Mouse (Mus musculus) kidney, postnatal 0 days (tissue): Measurements from ENCODE around the gene Gale. TPM values are rescaled to one million over a fixed set of nuclear protein-coding genes. Genes with fewer than 3 reads are reported as not detected.
A peak's percentile ranks its signal among the peaks of the same experiment; 100 is the strongest.
"Not testable (repeated sequence)": the region's sequence is repeated elsewhere in the genome, so short reads cannot be mapped to it uniquely, and the experiment has no call there.

Experiments
- ATAC-seq: fragments of 200-750 bp; cut with Nextera tagmentation; replicated peaks from 2 replicates; pipeline ENCODE4 v1.8.0; 2017; ENCODE audit warnings: low read depth, moderate number of reproducible peaks, moderate TSS enrichment, moderate library complexity; ENCODE audit not compliant: low FRiP score
- DNase-seq: peaks from one replicate; pipeline ENCODE4 v3.0.0-alpha.2; 2016; ENCODE audit warnings: low spot score
- H3K27ac ChIP-seq: fragments of 300-500 bp; sonication (generic); 2 replicates; pipeline ENCODE4 v1.5.1; 2014; ENCODE audit warnings: mild to moderate bottlenecking
- H3K27me3 ChIP-seq: fragments of 300-500 bp; sonication (generic); 2 replicates; pipeline ENCODE4 v1.6.1; 2014; ENCODE audit warnings: low read length, mixed read lengths; ENCODE audit not compliant: insufficient read depth
- H3K36me3 ChIP-seq: fragments of 300-500 bp; sonication (generic); 2 replicates; pipeline ENCODE4 v1.6.1; 2014; ENCODE audit warnings: low read length, mixed read lengths; ENCODE audit not compliant: insufficient read depth
- H3K4me1 ChIP-seq: fragments of 300-500 bp; sonication (generic); replicated peaks from 2 replicates; pipeline ENCODE4 v1.6.1; 2014; ENCODE audit warnings: antibody characterized with exemption, low read length, mixed read lengths; ENCODE audit not compliant: insufficient read depth
- H3K4me2 ChIP-seq: fragments of 300-500 bp; sonication (generic); 2 replicates; pipeline ENCODE4 v1.6.1; 2014; ENCODE audit warnings: mild to moderate bottlenecking, low read length, moderate library complexity, mixed read lengths
- H3K4me3 ChIP-seq: fragments of 300-500 bp; sonication (generic); replicated peaks from 2 replicates; pipeline ENCODE4 v1.5.1; 2014; ENCODE audit warnings: low read depth, low read length
- H3K9ac ChIP-seq: fragments of 300-500 bp; sonication (generic); 2 replicates; pipeline ENCODE4 v1.6.1; 2014; ENCODE audit warnings: low read depth, low read length
- H3K9me3 ChIP-seq: fragments of 300-500 bp; sonication (generic); replicated peaks from 2 replicates; pipeline ENCODE4 v1.6.1; 2016; ENCODE audit warnings: low read length, inconsistent platforms, mixed read lengths
- CTCF ChIP-seq: IDR thresholded peaks from 2 replicates; pipeline ENCODE4 v1.5.1; 2016; ENCODE audit warnings: antibody characterized with exemption, low read depth, mild to moderate bottlenecking, moderate library complexity
- WGBS: fragments of 180-500 bp; shearing (Covaris S2); extraction: QIAGEN DNeasy Blood & Tissue Kit; methylation state at CpG from one replicate; pipeline ENCODE4 v1.1.7; 2014; 5-methylcytosine and 5-hydroxymethylcytosine counted together
- polyA plus RNA-seq: library from polyadenylated mRNA; unstranded; fragments of >200 nt; fragmentation: Nextera tagmentation; extraction: Ambion mirVana; gene quantifications from 2 replicates; pipeline ENCODE4 v1.2.1, GENCODE M21; 2015

The Gale gene
- polyA plus RNA-seq, 1 experiment from 2014 or later = 25.1 TPM

- ATAC-seq (no peak), DNase-seq (no peak)
- Histone ChIP-seq H3K4me2 (no peak overlapping the region), H3K27me3 (no peaks in the 10 kb centered on the region), H3K27ac (no peak overlapping the region), H3K4me3 (no peak overlapping the region), H3K9ac (no peak overlapping the region), H3K4me1 (peaks cover 23% of the 10 kb centered on the region), H3K9me3 (no peaks in the 10 kb centered on the region), H3K36me3 (peaks cover 37% of the 10 kb centered on the region)
- TF ChIP-seq CTCF = no peak
- WGBS = 87% methylated on average over 13 of the region's 13 CpGs
Observed at GRCm38 (mm10) chr4:135969070-135969750, 5.7 kb downstream of the Gale start.

- peaks cover 16% of the 10 kb centered on the region for H3K4me1 ChIP-seq
- H3K27me3 ChIP-seq = no peaks in the 10 kb centered on the region
- DNase-seq (no peak), ATAC-seq (no peak)
- no peak for TF ChIP-seq CTCF
- H3K4me3 ChIP-seq = no peak overlapping the region
- H3K9ac ChIP-seq = no peak overlapping the region
- no peak overlapping the region for H3K27ac ChIP-seq
- no peak overlapping the region; the same call in 1 of the 2 replicates for H3K4me2 ChIP-seq
- peaks cover 43% of the 10 kb centered on the region for H3K36me3 ChIP-seq
- no peaks in the 10 kb centered on the region for H3K9me3 ChIP-seq
- 75% methylated on average over 11 of the region's 11 CpGs for WGBS
Observed at GRCm38 (mm10) chr4:135970585-135970984, 7.1 kb downstream of the Gale start.

DNA sequence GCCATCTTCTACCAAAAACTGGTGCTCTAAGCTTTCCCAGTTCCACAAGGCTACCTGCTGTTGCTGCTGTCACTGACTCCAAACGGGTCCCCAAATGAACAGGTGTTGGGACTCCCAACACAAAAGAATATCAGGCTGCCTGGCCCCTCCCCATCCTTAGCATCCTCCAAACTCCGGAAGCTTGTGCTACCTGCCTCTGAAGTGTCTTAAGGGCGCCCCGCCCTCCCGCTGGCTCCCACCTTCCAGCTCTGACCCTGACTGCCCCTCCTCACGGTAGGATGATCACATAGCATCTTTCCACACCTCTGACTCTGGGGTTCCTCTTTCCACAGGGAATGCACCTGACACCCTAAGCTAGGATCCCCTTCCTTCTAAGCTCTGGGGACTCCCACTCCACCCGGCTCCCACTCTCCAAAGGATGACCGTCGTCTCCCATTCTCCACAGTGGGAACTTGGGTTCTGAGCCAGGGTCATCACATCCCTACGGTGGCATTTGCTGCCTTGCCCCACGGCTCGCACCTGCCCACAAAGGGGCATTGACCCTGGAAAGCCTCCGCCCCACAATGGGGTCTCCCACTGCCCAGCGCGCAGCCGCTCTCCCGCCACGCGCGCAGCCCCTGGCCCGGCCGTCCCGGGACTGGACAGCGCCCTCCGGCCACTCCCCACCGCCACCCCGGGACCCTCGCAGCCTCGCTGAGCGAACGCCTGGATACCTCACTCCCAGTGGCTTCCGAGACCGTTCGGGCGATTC lies 8.5 kb downstream of the Gale start:
- no peak for TF ChIP-seq CTCF
- Histone ChIP-seq H3K27ac (peak overlapping the region; percentile 71), H3K9me3 (no peaks in the 10 kb centered on the region), H3K27me3 (no peaks in the 10 kb centered on the region), H3K4me2 (peak overlapping the region; percentile 92), H3K36me3 (peaks cover 48% of the 10 kb centered on the region), H3K4me3 (peak overlapping the region; percentile 91), H3K4me1 (peaks cover 16% of the 10 kb centered on the region), H3K9ac (peak overlapping the region; percentile 85)
- 0% methylated on average over 35 of the region's 35 CpGs for WGBS
- ATAC-seq (peak; percentile 34; the same call in 1 of the 2 replicates), DNase-seq (no peak)

- Histone ChIP-seq H3K27me3 (no peaks in the 10 kb centered on the region), H3K27ac (peak within 1 kb of the TSS; percentile 71), H3K4me3 (peak within 1 kb of the TSS; percentile 91), H3K4me1 (peaks cover 16% of the 10 kb centered on the region), H3K9me3 (no peaks in the 10 kb centered on the region), H3K36me3 (peaks cover 46% of the 10 kb centered on the region), H3K9ac (peak within 1 kb of the TSS; percentile 85), H3K4me2 (peak within 1 kb of the TSS; percentile 92)
- TF ChIP-seq CTCF = peak; percentile 8; the same call in 1 of the 2 replicates
- peak; percentile 65 for ATAC-seq
- 1% methylated on average over 19 of the region's 19 CpGs for WGBS
- peak; percentile 91 for DNase-seq
Observed at GRCm38 (mm10) chr4:135972556-135972906, 9.0 kb downstream of the Gale start, which contains the start of gene Lypla2. Gene Lypla2 (minus strand): TSS chr4:135972626.

- Histone ChIP-seq H3K4me2 (peak overlapping the region; percentile 92), H3K27me3 (no peaks in the 10 kb centered on the region), H3K4me3 (peak overlapping the region; percentile 91), H3K9me3 (no peaks in the 10 kb centered on the region), H3K27ac (no peak overlapping the region), H3K4me1 (peaks cover 16% of the 10 kb centered on the region), H3K36me3 (peaks cover 40% of the 10 kb centered on the region), H3K9ac (peak overlapping the region; percentile 85)
- DNase-seq (no peak), ATAC-seq (no peak)
- 60% methylated on average over 13 of the region's 13 CpGs for WGBS
- no peak for TF ChIP-seq CTCF
Observed at GRCm38 (mm10) chr4:135972911-135973811, 9.6 kb downstream of the Gale start.

GRCm38 (mm10) chr4:135976146-135976545 lies 12.6 kb downstream of the Gale start:
- no peak for DNase-seq
- ATAC-seq = no peak
- Histone ChIP-seq H3K4me3 (no peak overlapping the region), H3K4me1 (peaks cover 11% of the 10 kb centered on the region), H3K9me3 (no peaks in the 10 kb centered on the region), H3K36me3 (peaks cover 20% of the 10 kb centered on the region), H3K27me3 (no peaks in the 10 kb centered on the region), H3K9ac (no peak overlapping the region), H3K4me2 (no peak overlapping the region), H3K27ac (no peak overlapping the region)
- WGBS = 90% methylated on average over 12 of the region's 12 CpGs
- TF ChIP-seq CTCF = no peak

DNA sequence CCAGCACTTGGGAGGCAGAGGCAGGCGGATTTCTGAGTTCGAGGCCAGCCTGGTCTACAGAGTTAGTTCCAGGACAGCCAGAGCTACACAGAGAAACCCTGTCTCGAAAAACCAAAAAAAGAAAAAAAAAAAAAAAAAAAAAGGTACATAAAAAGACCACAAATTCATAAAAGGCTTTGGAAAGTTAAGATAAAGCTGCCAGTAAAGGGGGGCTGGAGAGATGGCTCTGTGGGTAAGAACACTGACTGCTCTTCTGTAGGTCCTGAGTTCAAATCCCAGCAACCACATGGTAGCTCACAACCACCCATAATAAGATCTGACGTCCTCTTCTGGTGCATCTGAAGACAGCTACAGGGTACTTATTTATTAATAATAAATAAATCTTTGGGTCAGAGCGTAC lies 16.7 kb downstream of the Gale start:
- not testable (repeated sequence) for DNase-seq, H3K4me2 ChIP-seq, H3K4me3 ChIP-seq, H3K9ac ChIP-seq, ATAC-seq, H3K27ac ChIP-seq, H3K4me1 ChIP-seq, H3K27me3 ChIP-seq, H3K9me3 ChIP-seq
- 97% methylated on average over 5 of the region's 5 CpGs for WGBS
- H3K36me3 ChIP-seq = peaks cover 24% of the 10 kb centered on the region
